Mouse (Mus musculus) embryonic facial prominence, embryonic 13.5 days (tissue): ENCODE results near the gene Inpp5e. TPM values are rescaled to one million over a fixed set of nuclear protein-coding genes. Genes with fewer than 3 reads are reported as not detected.

Source experiments
- polyA plus RNA-seq: library from polyadenylated mRNA; unstranded; fragments of >200 nt; fragmentation: Nextera tagmentation; extraction: Ambion mirVana; gene quantifications from 2 replicates; pipeline ENCODE4 v1.2.1, GENCODE M21; 2015

Gene Inpp5e
- polyA plus RNA-seq, 1 experiment from 2014 or later: 24.2 TPM

Other genes with a start within 250 kb of the Inpp5e start
- 0.12 and 0.15 TPM in 2 replicates for gene Lhx3, start 200.9 kb downstream of the Inpp5e start, polyA plus RNA-seq
- 14.6 and 18.3 TPM in 2 replicates for gene Qsox2, start 171.7 kb downstream of the Inpp5e start, polyA plus RNA-seq
- gene Ccdc187, start 114.6 kb downstream of the Inpp5e start, polyA plus RNA-seq: 0.10 and 0.28 TPM in 2 replicates
- 54.8 and 57.0 TPM in 2 replicates for gene Gpsm1, start 93.7 kb downstream of the Inpp5e start, polyA plus RNA-seq
- 31.4 and 32.1 TPM in 2 replicates for gene Dnlz, start 57.1 kb downstream of the Inpp5e start, polyA plus RNA-seq
- gene Card9, start 48.3 kb downstream of the Inpp5e start, polyA plus RNA-seq: 0.81 and 1.3 TPM in 2 replicates
- gene Snapc4, start 28.6 kb downstream of the Inpp5e start, polyA plus RNA-seq: 33.9 and 38.9 TPM in 2 replicates
- 142 and 153 TPM in 2 replicates for gene Entr1, start 19.9 kb downstream of the Inpp5e start, polyA plus RNA-seq
- 92.3 and 98.7 TPM in 2 replicates for gene Pmpca, start 19.9 kb downstream of the Inpp5e start, polyA plus RNA-seq
- 22.7 and 27.9 TPM in 2 replicates for gene Sec16a, start 36.0 kb upstream of the Inpp5e start, polyA plus RNA-seq
- 17.3 and 17.8 TPM in 2 replicates for gene Notch1, start 107.5 kb upstream of the Inpp5e start, polyA plus RNA-seq
- gene Egfl7, start 170.8 kb upstream of the Inpp5e start, polyA plus RNA-seq: 88.5 and 92.7 TPM in 2 replicates
- not detected in 2 replicates for gene Gm20532, start 177.4 kb upstream of the Inpp5e start, polyA plus RNA-seq
- gene Agpat2, start 195.2 kb upstream of the Inpp5e start, polyA plus RNA-seq: 23.4 and 25.2 TPM in 2 replicates
- 65.6 and 66.6 TPM in 2 replicates for gene Fam69b, start 219.3 kb upstream of the Inpp5e start, polyA plus RNA-seq